ENCODE assay signal across 29 mouse cellular contexts in genomic region chr2:66898032-66898431, GRCm38 (mm10).
DNase-seq lines count a peak whose midpoint lies in the region; ATAC-seq lines count a peak whose summit lies in the region.
"Had no signal": no experiment of that assay in that cellular context is flagged by ENCODE, and none has a peak within 500 bp of the region (broad histone marks: within the 10 kb centered on the region; RNA-seq: fewer than 3 reads in every experiment).

No protein-coding gene starts in this region.

- H3K27ac ChIP-seq in forebrain, embryonic 14.5 days (ENCODE audit: low read depth, low read length), result no peak overlapping the region
- no peak overlapping the region for H3K27ac ChIP-seq in forebrain, embryonic 10.5 days
- H3K27ac ChIP-seq in hindbrain, embryonic 12.5 days, result no peak overlapping the region
- H3K27ac ChIP-seq: hindbrain, embryonic 10.5 days; intestine, embryonic 15.5 days; limb, embryonic 10.5 days; limb, embryonic 15.5 days; liver, embryonic 13.5 days; midbrain, embryonic 12.5 days; neural tube, embryonic 12.5 days had no signal

- no peak overlapping the region for H3K9ac ChIP-seq in forebrain, embryonic 14.5 days (ENCODE audit: low read length)
- no peak overlapping the region for H3K9ac ChIP-seq in hindbrain, embryonic 12.5 days
- H3K9ac ChIP-seq: intestine, embryonic 15.5 days; limb, embryonic 15.5 days; liver, embryonic 13.5 days; midbrain, embryonic 12.5 days; neural tube, embryonic 12.5 days had no signal

- H3K4me1 ChIP-seq in forebrain, embryonic 14.5 days (ENCODE audit: control insufficient read depth, insufficient read depth, low read length), result no peaks in the 10 kb centered on the region
- no peaks in the 10 kb centered on the region for H3K4me1 ChIP-seq in forebrain, embryonic 10.5 days
- H3K4me1 ChIP-seq in hindbrain, embryonic 12.5 days, result no peaks in the 10 kb centered on the region
- H3K4me1 ChIP-seq: hindbrain, embryonic 10.5 days; intestine, embryonic 15.5 days; limb, embryonic 10.5 days; limb, embryonic 15.5 days; liver, embryonic 13.5 days; megakaryocyte, embryonic 14.5 days; midbrain, embryonic 12.5 days; neural tube, embryonic 12.5 days had no signal

- no peak overlapping the region for H3K4me3 ChIP-seq in forebrain, embryonic 14.5 days (ENCODE audit: low read depth, low read length)
- no peak overlapping the region for H3K4me3 ChIP-seq in forebrain, embryonic 10.5 days
- no peak overlapping the region for H3K4me3 ChIP-seq in hindbrain, embryonic 12.5 days
- H3K4me3 ChIP-seq: hindbrain, embryonic 10.5 days; intestine, embryonic 15.5 days; limb, embryonic 10.5 days; limb, embryonic 15.5 days; liver, embryonic 13.5 days; megakaryocyte, embryonic 14.5 days; midbrain, embryonic 12.5 days; myocyte; neural tube, embryonic 12.5 days had no signal

- DNase-seq in forebrain, embryonic 14.5 days (ENCODE audit: low spot score), result peak; percentile 32
- DNase-seq in forebrain, embryonic 10.5 days (ENCODE audit: extremely low spot score, low spot score), result no peak
- peak; percentile 15 for DNase-seq in right cerebral cortex, adult 18-20 months
- DNase-seq in right cerebral cortex, postnatal 36 days (ENCODE audit: low spot score in 2 of 2), result no peak
- DNase-seq in layer of hippocampus, adult 18-20 months (ENCODE audit: low spot score in 2 of 2), result peak; percentile 10 to 64
- DNase-seq in layer of hippocampus, postnatal 14 days (ENCODE audit: low spot score in 2 of 2), result peak; percentile 2 to 26
- DNase-seq: adrenal gland, postnatal 10 days; cerebellum, adult 18-20 months; cerebellum, postnatal 36 days; gastrocnemius, postnatal 10 days; heart, postnatal 14 days; kidney, adult 2 months; kidney, postnatal 4 days; liver, embryonic 13.5 days; lung, adult 18-20 months; lung, postnatal 4 days; thymus, postnatal 4 days had no signal

- no peak for ATAC-seq in forebrain, embryonic 14.5 days
- ATAC-seq in hindbrain, embryonic 12.5 days (ENCODE audit: low FRiP score), result no peak
- ATAC-seq: hindbrain, embryonic 16.5 days; intestine, embryonic 15.5 days; lung, postnatal 0 days; Patski had no signal

- H3K4me2 ChIP-seq in forebrain, embryonic 14.5 days (ENCODE audit: low read length), result no peak overlapping the region
- no peak overlapping the region for H3K4me2 ChIP-seq in hindbrain, embryonic 12.5 days (replicated peaks)
- H3K4me2 ChIP-seq: intestine, embryonic 15.5 days; limb, embryonic 15.5 days; liver, embryonic 13.5 days; midbrain, embryonic 12.5 days; neural tube, embryonic 12.5 days had no signal

- WGBS in forebrain, embryonic 14.5 days, result 62% methylated on average over 1 of the region's 1 CpGs
- WGBS in forebrain, embryonic 10.5 days, result 83% methylated on average over 1 of the region's 1 CpGs
- 88% methylated on average over 1 of the region's 1 CpGs for WGBS in hindbrain, embryonic 12.5 days

- no peaks in the 10 kb centered on the region for H3K27me3 ChIP-seq in forebrain, embryonic 14.5 days (replicated peaks; ENCODE audit: control insufficient read depth, insufficient read depth, low read length)
- H3K27me3 ChIP-seq in forebrain, embryonic 10.5 days (ENCODE audit: poor library complexity, severe bottlenecking), result no peaks in the 10 kb centered on the region
- no peaks in the 10 kb centered on the region for H3K27me3 ChIP-seq in hindbrain, embryonic 12.5 days
- H3K27me3 ChIP-seq: intestine, embryonic 15.5 days; limb, embryonic 15.5 days; liver, embryonic 13.5 days; megakaryocyte, embryonic 14.5 days; midbrain, embryonic 12.5 days; neural tube, embryonic 12.5 days; Patski had no signal

- H3K36me3 ChIP-seq in forebrain, embryonic 14.5 days (ENCODE audit: control insufficient read depth, insufficient read depth, low read length), result no peaks in the 10 kb centered on the region
- H3K36me3 ChIP-seq in forebrain, embryonic 10.5 days (replicated peaks), result no peaks in the 10 kb centered on the region
- no peaks in the 10 kb centered on the region for H3K36me3 ChIP-seq in hindbrain, embryonic 12.5 days
- H3K36me3 ChIP-seq: hindbrain, embryonic 10.5 days; intestine, embryonic 15.5 days; limb, embryonic 10.5 days; limb, embryonic 15.5 days; liver, embryonic 13.5 days; midbrain, embryonic 12.5 days; neural tube, embryonic 12.5 days had no signal

- no peaks in the 10 kb centered on the region for H3K9me3 ChIP-seq in forebrain, embryonic 14.5 days (replicated peaks; ENCODE audit: control insufficient read depth, low read length)
- no peaks in the 10 kb centered on the region for H3K9me3 ChIP-seq in forebrain, embryonic 10.5 days
- no peaks in the 10 kb centered on the region for H3K9me3 ChIP-seq in hindbrain, embryonic 12.5 days (replicated peaks)
- H3K9me3 ChIP-seq: hindbrain, embryonic 10.5 days; intestine, embryonic 15.5 days; limb, embryonic 10.5 days; limb, embryonic 15.5 days; liver, embryonic 13.5 days; megakaryocyte, embryonic 14.5 days; midbrain, embryonic 12.5 days; neural tube, embryonic 12.5 days had no signal

Comparison
In these comparisons a context has a peak if more than half of its experiments do, and no peak if none do; other contexts are left out.
1. DNase-seq: peak in forebrain, embryonic 14.5 days (single experiment), right cerebral cortex, adult 18-20 months (single experiment), layer of hippocampus, adult 18-20 months (2 of 2) and layer of hippocampus, postnatal 14 days (2 of 2); none in forebrain, embryonic 10.5 days (single experiment) and right cerebral cortex, postnatal 36 days (0 of 2).